Mouse (Mus musculus) B cell, adult 2 months (primary cell): ENCODE data around the gene Fam114a2.

Source experiments
- DNase-seq, 2 experiments: peaks; one replicate each; pipeline ENCODE4 v3.0.0; 2022

Gene Fam114a2

GRCm38 (mm10) chr11:57518091-57518750 lies at the start of gene Fam114a2, which contains the start of gene Mfap3:
TSS of gene Fam114a2 (minus strand) at chr11:57518617.
TSS of gene Mfap3 (plus strand) at chr11:57518664.
- DNase-seq: peak; percentile 96

- no peak for DNase-seq
Observed at GRCm38 (mm10) chr11:57566091-57567035, 47.9 kb upstream of the Fam114a2 start.

- DNase-seq: no peak
Observed at GRCm38 (mm10) chr11:57564564-57564963, 46.1 kb upstream of the Fam114a2 start.

GRCm38 (mm10) chr11:57557936-57558335 lies 39.5 kb upstream of the Fam114a2 start:
- DNase-seq: peak in 1 of 2 experiments; percentile 6

- DNase-seq: no peak
Observed at GRCm38 (mm10) chr11:57553015-57553780, 34.8 kb upstream of the Fam114a2 start.

GRCm38 (mm10) chr11:57551016-57551415 lies 32.6 kb upstream of the Fam114a2 start:
- DNase-seq: no peak

GRCm38 (mm10) chr11:57550230-57550629 lies 31.8 kb upstream of the Fam114a2 start:
- no peak for DNase-seq

GRCm38 (mm10) chr11:57548618-57549550 lies 30.5 kb upstream of the Fam114a2 start:
- DNase-seq: peak; percentile 85

- DNase-seq: no peak
Observed at GRCm38 (mm10) chr11:57540681-57541080, 22.3 kb upstream of the Fam114a2 start.

- no peak for DNase-seq
Observed at GRCm38 (mm10) chr11:57539841-57540418, 21.5 kb upstream of the Fam114a2 start.

- no peak for DNase-seq
Observed at GRCm38 (mm10) chr11:57535912-57536311, 17.5 kb upstream of the Fam114a2 start.

- DNase-seq: no peak
Observed at GRCm38 (mm10) chr11:57532306-57532705, 13.9 kb upstream of the Fam114a2 start.

GRCm38 (mm10) chr11:57531300-57531950 lies 13.0 kb upstream of the Fam114a2 start:
- DNase-seq: no peak

GRCm38 (mm10) chr11:57529111-57529510 lies 10.7 kb upstream of the Fam114a2 start:
- no peak for DNase-seq

- no peak for DNase-seq
Observed at GRCm38 (mm10) chr11:57527506-57527905, 9.1 kb upstream of the Fam114a2 start.

- no peak for DNase-seq
Observed at GRCm38 (mm10) chr11:57525900-57526299, 7.5 kb upstream of the Fam114a2 start.

GRCm38 (mm10) chr11:57524597-57524996 lies 6.2 kb upstream of the Fam114a2 start:
- no peak for DNase-seq

- DNase-seq: no peak
Observed at GRCm38 (mm10) chr11:57523418-57523817, 5.0 kb upstream of the Fam114a2 start.

- DNase-seq: no peak
Observed at GRCm38 (mm10) chr11:57522046-57522445, 3.6 kb upstream of the Fam114a2 start.

GRCm38 (mm10) chr11:57521206-57521605 lies 2.8 kb upstream of the Fam114a2 start:
- no peak for DNase-seq

GRCm38 (mm10) chr11:57519304-57519703 lies 887 bp upstream of the Fam114a2 start:
- no peak for DNase-seq
